Mouse (Mus musculus): ENCODE data around the gene Plekha4.
A peak's percentile ranks its signal among the peaks of the same experiment; 100 is the strongest.
"Not testable (repeated sequence)": the region's sequence is repeated elsewhere in the genome, so short reads cannot be mapped to it uniquely, and the experiment has no call there.

Plekha4 gene

GRCm38 (mm10) chr7:45525809-45526473, at the start of gene Plekha4, which contains the start of gene Ppp1r15a:
Plekha4 (plus strand) TSS chr7:45526330.
Ppp1r15a (minus strand) TSS chr7:45526268.
- DNase-seq (ENCODE audit: low read depth) = peak; percentile 99

- no peak for DNase-seq (ENCODE audit: low read depth)
Observed at GRCm38 (mm10) chr7:45476453-45476852, 49.7 kb upstream of the Plekha4 start.

GRCm38 (mm10) chr7:45477003-45477402, 49.1 kb upstream of the Plekha4 start:
- DNase-seq (ENCODE audit: low read depth) = peak; percentile 82

GRCm38 (mm10) chr7:45478774-45479173, 47.4 kb upstream of the Plekha4 start:
- no peak for DNase-seq (ENCODE audit: low read depth)

GRCm38 (mm10) chr7:45480310-45480709, 45.8 kb upstream of the Plekha4 start:
- not testable (repeated sequence) for DNase-seq (ENCODE audit: low read depth)

GRCm38 (mm10) chr7:45481374-45481927, 44.7 kb upstream of the Plekha4 start, which contains the start of gene Tulp2:
Tulp2 (plus strand) TSS chr7:45481877.
- peak; percentile 79 for DNase-seq (ENCODE audit: low read depth)

GRCm38 (mm10) chr7:45482166-45482565, 44.0 kb upstream of the Plekha4 start:
- DNase-seq (ENCODE audit: low read depth) = no peak

GRCm38 (mm10) chr7:45484985-45485384, 41.1 kb upstream of the Plekha4 start:
- DNase-seq (ENCODE audit: low read depth) = not testable (repeated sequence)

- no peak for DNase-seq (ENCODE audit: low read depth)
Observed at GRCm38 (mm10) chr7:45486158-45486557, 40.0 kb upstream of the Plekha4 start.

GRCm38 (mm10) chr7:45486761-45487415, 39.2 kb upstream of the Plekha4 start, which contains the start of gene Gm45808:
Gm45808 (minus strand) TSS chr7:45486811.
- DNase-seq (ENCODE audit: low read depth) = no peak

GRCm38 (mm10) chr7:45487861-45488292, 38.3 kb upstream of the Plekha4 start:
- no peak for DNase-seq (ENCODE audit: low read depth)

GRCm38 (mm10) chr7:45488293-45489204, 37.6 kb upstream of the Plekha4 start, which contains the start of gene Dhdh:
Dhdh (minus strand) TSS chr7:45488805.
- DNase-seq (ENCODE audit: low read depth) = no peak

GRCm38 (mm10) chr7:45489578-45489977, 36.6 kb upstream of the Plekha4 start:
- no peak for DNase-seq (ENCODE audit: low read depth)

GRCm38 (mm10) chr7:45490822-45491221, 35.3 kb upstream of the Plekha4 start:
- peak; percentile 85 for DNase-seq (ENCODE audit: low read depth)

GRCm38 (mm10) chr7:45491264-45491663, 34.9 kb upstream of the Plekha4 start:
- peak; percentile 54 for DNase-seq (ENCODE audit: low read depth)

GRCm38 (mm10) chr7:45492225-45492844, 33.8 kb upstream of the Plekha4 start:
- no peak for DNase-seq (ENCODE audit: low read depth)

- DNase-seq (ENCODE audit: low read depth) = no peak
Observed at GRCm38 (mm10) chr7:45492951-45493350, 33.2 kb upstream of the Plekha4 start.

- no peak for DNase-seq (ENCODE audit: low read depth)
Observed at GRCm38 (mm10) chr7:45494548-45494947, 31.6 kb upstream of the Plekha4 start.

GRCm38 (mm10) chr7:45498427-45498826, 27.7 kb upstream of the Plekha4 start:
- no peak for DNase-seq (ENCODE audit: low read depth)

- no peak for DNase-seq (ENCODE audit: low read depth)
Observed at GRCm38 (mm10) chr7:45507583-45507982, 18.5 kb upstream of the Plekha4 start.

- peak; percentile 91 for DNase-seq (ENCODE audit: low read depth)
Observed at GRCm38 (mm10) chr7:45508561-45508960, 17.6 kb upstream of the Plekha4 start.

Measured in 416B (cell line).